Mouse (Mus musculus): ENCODE data around the gene Ppfibp1. TPM values are rescaled to one million over a fixed set of nuclear protein-coding genes. Genes with fewer than 3 reads are reported as not detected.
"Not testable (repeated sequence)": the region's sequence is repeated elsewhere in the genome, so short reads cannot be mapped to it uniquely, and the experiment has no call there.

The Ppfibp1 gene
- polyA plus RNA-seq, 1 experiment from 2014 or later = 16.5 TPM

GRCm38 (mm10) chr6:146863154-146863553 lies 25.1 kb upstream of the Ppfibp1 start:
- H3K4me2 ChIP-seq = no peak overlapping the region
- H3K9me3 ChIP-seq (replicated peaks) = no peaks in the 10 kb centered on the region
- 74% methylated on average over 2 of the region's 2 CpGs for WGBS (ENCODE audit: insufficient replicate concordance)
- no peak overlapping the region for H3K4me3 ChIP-seq
- no peaks in the 10 kb centered on the region for H3K27me3 ChIP-seq (replicated peaks)
- H3K9ac ChIP-seq = no peak overlapping the region
- no peaks in the 10 kb centered on the region for H3K4me1 ChIP-seq
- no peak for ATAC-seq
- no peaks in the 10 kb centered on the region for H3K36me3 ChIP-seq
- H3K27ac ChIP-seq = no peak overlapping the region

- 52% methylated on average over 3 of the region's 5 CpGs for WGBS (ENCODE audit: insufficient replicate concordance)
- not testable (repeated sequence) for H3K4me1 ChIP-seq; H3K27ac ChIP-seq; H3K27me3 ChIP-seq (replicated peaks); H3K36me3 ChIP-seq; H3K4me2 ChIP-seq; H3K9me3 ChIP-seq (replicated peaks); ATAC-seq; H3K4me3 ChIP-seq; H3K9ac ChIP-seq
Measured at GRCm38 (mm10) chr6:146864370-146864769, 23.9 kb upstream of the Ppfibp1 start.

- Histone ChIP-seq H3K27ac (no peak overlapping the region), H3K4me1 (no peaks in the 10 kb centered on the region), H3K9me3 (replicated peaks) (no peaks in the 10 kb centered on the region), H3K36me3 (no peaks in the 10 kb centered on the region), H3K27me3 (replicated peaks) (no peaks in the 10 kb centered on the region), H3K4me2 (no peak overlapping the region), H3K9ac (no peak overlapping the region), H3K4me3 (no peak overlapping the region)
- WGBS (ENCODE audit: insufficient replicate concordance) = 74% methylated on average over 4 of the region's 4 CpGs
- ATAC-seq = no peak
Measured at GRCm38 (mm10) chr6:146865701-146866100, 22.6 kb upstream of the Ppfibp1 start.

GRCm38 (mm10) chr6:146871975-146872374 lies 16.3 kb upstream of the Ppfibp1 start:
- Histone ChIP-seq H3K27me3 (replicated peaks) (0 out of 2 replicates have a peak, but pooled peaks cover 10% of the 10 kb centered on the region), H3K4me1 (no peaks in the 10 kb centered on the region), H3K36me3 (no peaks in the 10 kb centered on the region), H3K27ac (no peak overlapping the region), H3K9me3 (replicated peaks) (peaks cover 4% of the 10 kb centered on the region), H3K4me3 (no peak overlapping the region), H3K4me2 (no peak overlapping the region), H3K9ac (no peak overlapping the region)
- 66% methylated on average over 4 of the region's 4 CpGs for WGBS (ENCODE audit: insufficient replicate concordance)
- no peak for ATAC-seq

DNA sequence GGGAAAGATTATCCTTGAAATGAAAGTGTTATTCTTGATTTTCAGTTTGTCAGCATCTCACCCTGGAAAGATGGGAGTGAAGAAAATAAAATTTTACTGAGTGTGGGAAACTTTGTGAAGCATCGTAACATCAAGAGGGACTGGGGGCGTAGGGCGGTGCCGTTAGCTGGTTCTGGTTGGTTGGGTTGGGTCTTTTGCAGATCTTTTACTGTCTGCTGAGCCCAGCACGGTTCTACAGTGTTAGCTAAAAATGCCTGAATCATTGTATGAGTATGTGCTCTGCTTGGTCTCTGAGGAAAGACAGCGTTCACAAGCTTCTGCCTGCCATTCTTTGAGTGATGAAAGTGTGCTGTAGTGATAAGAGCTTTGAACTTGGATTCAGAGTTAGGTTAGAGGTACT lies 13.9 kb upstream of the Ppfibp1 start:
- Histone ChIP-seq H3K4me2 (no peak overlapping the region), H3K27ac (no peak overlapping the region), H3K4me1 (no peaks in the 10 kb centered on the region), H3K36me3 (no peaks in the 10 kb centered on the region), H3K4me3 (no peak overlapping the region), H3K9me3 (replicated peaks) (peaks cover 11% of the 10 kb centered on the region), H3K9ac (no peak overlapping the region), H3K27me3 (replicated peaks) (0 out of 2 replicates have a peak, but pooled peaks cover 10% of the 10 kb centered on the region)
- ATAC-seq = no peak
- WGBS (ENCODE audit: insufficient replicate concordance) = 68% methylated on average over 6 of the region's 6 CpGs

GRCm38 (mm10) chr6:146876820-146877219 lies 11.5 kb upstream of the Ppfibp1 start:
- 72% methylated on average over 2 of the region's 2 CpGs for WGBS (ENCODE audit: insufficient replicate concordance)
- no peaks in the 10 kb centered on the region for H3K36me3 ChIP-seq
- H3K4me2 ChIP-seq = no peak overlapping the region
- peaks cover 11% of the 10 kb centered on the region for H3K9me3 ChIP-seq (replicated peaks)
- no peak overlapping the region for H3K27ac ChIP-seq
- H3K9ac ChIP-seq = no peak overlapping the region
- no peaks in the 10 kb centered on the region for H3K4me1 ChIP-seq
- H3K4me3 ChIP-seq = no peak overlapping the region
- 0 out of 2 replicates have a peak, but pooled peaks cover 10% of the 10 kb centered on the region for H3K27me3 ChIP-seq (replicated peaks)
- ATAC-seq = no peak

DNA sequence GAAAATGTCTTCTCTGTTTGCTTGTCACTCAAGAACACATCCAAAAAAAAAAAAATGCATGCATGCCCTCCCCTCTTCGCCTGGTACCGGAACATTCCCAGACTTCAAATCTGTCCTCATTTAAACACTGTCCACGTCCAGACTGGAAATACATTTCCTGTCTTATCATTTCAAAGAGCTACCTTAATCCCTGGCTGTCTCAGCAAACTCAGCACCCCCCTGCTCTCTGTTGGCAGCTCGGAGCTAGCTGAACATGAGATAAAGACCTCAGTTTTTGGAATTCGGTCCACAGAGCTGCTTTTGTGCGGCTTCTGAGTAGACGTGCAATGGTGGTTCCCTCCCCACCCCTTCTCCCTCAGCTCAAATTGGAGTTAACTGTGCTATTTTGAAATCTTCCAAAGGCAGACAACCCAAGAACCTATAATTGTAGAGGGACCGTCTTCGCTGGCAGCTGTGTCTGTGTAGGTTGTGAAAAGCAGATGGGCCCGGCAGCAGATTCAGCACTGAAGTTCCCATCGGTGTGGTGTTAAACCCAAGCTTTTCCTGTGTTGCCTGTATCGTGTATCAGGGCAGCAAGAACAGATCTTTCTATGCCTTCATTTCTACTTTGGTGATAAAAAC lies 10.8 kb upstream of the Ppfibp1 start:
- no peak for ATAC-seq
- H3K9me3 ChIP-seq (replicated peaks) = peaks cover 11% of the 10 kb centered on the region
- 0 out of 2 replicates have a peak, but pooled peaks cover 10% of the 10 kb centered on the region for H3K27me3 ChIP-seq (replicated peaks)
- no peak overlapping the region for H3K9ac ChIP-seq
- H3K36me3 ChIP-seq = no peaks in the 10 kb centered on the region
- H3K27ac ChIP-seq = no peak overlapping the region
- H3K4me1 ChIP-seq = no peaks in the 10 kb centered on the region
- no peak overlapping the region for H3K4me2 ChIP-seq
- H3K4me3 ChIP-seq = no peak overlapping the region
- 74% methylated on average over 12 of the region's 12 CpGs for WGBS (ENCODE audit: insufficient replicate concordance)

DNA sequence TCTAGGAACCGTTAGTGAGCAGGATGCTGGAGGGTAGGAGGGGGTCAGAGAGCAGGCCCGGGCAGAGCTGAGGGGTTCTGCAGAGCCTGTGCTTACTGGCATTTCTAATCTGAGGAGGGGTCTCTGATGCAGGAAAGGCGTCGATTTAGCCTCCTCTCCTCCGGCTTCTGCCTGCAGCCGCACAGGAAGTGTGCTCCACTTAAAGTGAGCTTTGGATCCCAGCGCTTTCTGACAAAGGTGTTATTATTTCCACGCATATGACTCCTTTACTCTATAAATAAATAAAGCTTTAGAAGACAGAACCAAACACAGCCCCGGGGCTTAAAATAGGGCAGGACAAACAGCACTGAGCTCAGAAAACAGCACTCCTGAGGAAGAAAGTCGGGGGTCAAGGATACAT lies 9.4 kb upstream of the Ppfibp1 start:
- Histone ChIP-seq H3K36me3 (no peaks in the 10 kb centered on the region), H3K4me2 (no peak overlapping the region), H3K9ac (no peak overlapping the region), H3K27ac (no peak overlapping the region), H3K4me1 (no peaks in the 10 kb centered on the region), H3K4me3 (no peak overlapping the region), H3K9me3 (replicated peaks) (peaks cover 11% of the 10 kb centered on the region), H3K27me3 (replicated peaks) (0 out of 2 replicates have a peak, but pooled peaks cover 2% of the 10 kb centered on the region)
- no peak for ATAC-seq
- WGBS (ENCODE audit: insufficient replicate concordance) = 59% methylated on average over 10 of the region's 10 CpGs

DNA sequence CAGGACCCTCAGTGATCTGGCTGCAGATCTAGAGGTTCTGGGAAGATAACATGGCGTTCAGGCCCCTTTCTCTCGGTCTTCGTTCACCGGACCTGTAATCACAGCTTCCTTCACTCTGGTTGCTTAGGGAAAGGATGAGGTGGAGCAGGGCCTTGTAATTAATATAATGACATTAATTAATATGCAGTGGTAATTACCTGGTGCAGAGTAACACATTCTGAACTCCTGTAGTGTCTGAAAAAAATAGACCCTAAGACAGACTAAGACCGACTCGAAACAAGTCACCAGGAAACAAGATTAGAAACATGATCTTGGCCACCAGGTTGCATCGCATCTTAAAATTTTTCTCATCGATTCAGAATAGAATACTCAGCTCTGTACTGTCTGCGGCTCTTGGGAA lies 8.4 kb upstream of the Ppfibp1 start:
- H3K27ac ChIP-seq = no peak overlapping the region
- WGBS (ENCODE audit: insufficient replicate concordance) = 79% methylated on average over 9 of the region's 9 CpGs
- ATAC-seq = no peak
- peaks cover 11% of the 10 kb centered on the region for H3K9me3 ChIP-seq (replicated peaks)
- H3K9ac ChIP-seq = no peak overlapping the region
- H3K4me2 ChIP-seq = no peak overlapping the region
- no peak overlapping the region for H3K4me3 ChIP-seq
- H3K27me3 ChIP-seq (replicated peaks) = 0 out of 2 replicates have a peak, but pooled peaks cover 2% of the 10 kb centered on the region
- no peaks in the 10 kb centered on the region for H3K36me3 ChIP-seq
- H3K4me1 ChIP-seq = peaks cover under 1% of the 10 kb centered on the region; the same call in 1 of the 2 replicates

GRCm38 (mm10) chr6:146880296-146880695 lies 8.0 kb upstream of the Ppfibp1 start:
- WGBS (ENCODE audit: insufficient replicate concordance) = 61% methylated on average over 4 of the region's 4 CpGs
- H3K9ac ChIP-seq = no peak overlapping the region
- H3K27ac ChIP-seq = no peak overlapping the region
- H3K4me1 ChIP-seq = peaks cover 4% of the 10 kb centered on the region; the same call in 1 of the 2 replicates
- H3K27me3 ChIP-seq (replicated peaks) = 0 out of 2 replicates have a peak, but pooled peaks cover under 1% of the 10 kb centered on the region
- H3K4me2 ChIP-seq = no peak overlapping the region
- no peaks in the 10 kb centered on the region for H3K36me3 ChIP-seq
- no peak for ATAC-seq
- H3K9me3 ChIP-seq (replicated peaks) = peaks cover 11% of the 10 kb centered on the region
- no peak overlapping the region for H3K4me3 ChIP-seq

DNA sequence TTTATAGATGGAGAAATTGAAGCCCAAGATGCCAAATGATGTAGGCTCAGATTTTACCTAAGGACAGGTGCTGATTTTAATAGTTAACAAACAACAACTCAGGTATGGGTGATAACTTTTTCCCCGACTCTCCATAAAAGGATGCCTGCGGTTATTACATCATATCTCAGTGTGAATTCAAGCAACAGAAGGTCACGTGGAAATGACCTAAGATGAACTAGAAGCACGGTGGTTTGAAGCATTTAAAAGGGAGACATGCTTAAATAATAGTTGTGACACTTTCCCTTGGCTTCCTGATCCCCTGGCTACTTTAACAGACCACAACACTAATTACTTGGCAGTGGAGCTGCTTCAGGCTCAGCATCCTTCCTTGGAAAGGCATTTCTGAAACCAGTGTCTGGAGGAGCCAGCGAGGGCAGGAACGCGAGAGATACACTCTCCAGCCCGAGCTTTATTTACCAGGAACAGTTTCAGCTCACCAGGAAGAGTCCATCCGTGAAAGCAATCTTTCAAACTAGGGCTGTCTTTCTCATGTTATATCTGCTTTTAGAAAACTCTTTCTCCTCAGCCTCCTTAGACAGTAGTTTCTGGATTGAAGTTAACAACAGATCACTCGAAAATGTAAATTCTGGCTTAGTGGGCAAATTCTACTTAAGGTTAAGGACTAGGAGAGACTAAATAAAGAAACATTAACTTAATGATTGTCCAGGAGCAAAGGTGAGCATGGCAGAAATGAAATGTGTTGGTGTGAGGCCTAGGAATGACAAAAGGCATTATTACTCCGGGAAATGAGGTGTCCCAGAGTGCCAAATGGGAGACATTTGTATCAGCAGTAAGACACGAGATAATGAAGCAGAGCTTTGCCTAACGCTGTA lies 6.2 kb upstream of the Ppfibp1 start:
- Histone ChIP-seq H3K9me3 (replicated peaks) (peaks cover 6% of the 10 kb centered on the region; the same call in 1 of the 2 replicates), H3K4me2 (no peak overlapping the region), H3K9ac (no peak overlapping the region), H3K27ac (no peak overlapping the region), H3K27me3 (replicated peaks) (no peaks in the 10 kb centered on the region), H3K36me3 (no peaks in the 10 kb centered on the region), H3K4me3 (no peak overlapping the region), H3K4me1 (peaks cover 4% of the 10 kb centered on the region; the same call in 1 of the 2 replicates)
- no peak for ATAC-seq
- WGBS (ENCODE audit: insufficient replicate concordance) = 55% methylated on average over 13 of the region's 13 CpGs

GRCm38 (mm10) chr6:146883426-146883825 lies 4.9 kb upstream of the Ppfibp1 start:
- Histone ChIP-seq H3K4me1 (peaks cover 12% of the 10 kb centered on the region; the same call in 1 of the 2 replicates), H3K27ac (no peak overlapping the region), H3K4me3 (no peak overlapping the region), H3K9me3 (replicated peaks) (no peaks in the 10 kb centered on the region), H3K27me3 (replicated peaks) (no peaks in the 10 kb centered on the region), H3K4me2 (no peak overlapping the region), H3K36me3 (no peaks in the 10 kb centered on the region), H3K9ac (no peak overlapping the region)
- 55% methylated on average over 2 of the region's 2 CpGs for WGBS (ENCODE audit: insufficient replicate concordance)
- no peak for ATAC-seq

Measured in liver, embryonic 12.5 days (tissue).